In genomic region chr9:46395156-46395765, GRCm38 (mm10) we compare ENCODE assay signal across 29 mouse cellular contexts.
DNase-seq lines count a peak whose midpoint lies in the region; ATAC-seq and TF ChIP-seq lines count a peak whose summit lies in the region.
"Had no signal": no experiment of that assay in that cellular context is flagged by ENCODE, and none has a peak within 500 bp of the region (broad histone marks: within the 10 kb centered on the region; RNA-seq: fewer than 3 reads in every experiment).

No protein-coding gene starts in this region.

- no peak overlapping the region for H3K9ac ChIP-seq in embryonic facial prominence, embryonic 14.5 days (ENCODE audit: low read depth, low read length)
- H3K9ac ChIP-seq in forebrain, embryonic 16.5 days (replicated peaks; ENCODE audit: low read depth, low read length), result no peak overlapping the region
- H3K9ac ChIP-seq in forebrain, embryonic 12.5 days, result no peak overlapping the region
- H3K9ac ChIP-seq: embryonic facial prominence, embryonic 15.5 days; heart, embryonic 13.5 days; hindbrain, embryonic 14.5 days had no signal

- DNase-seq in embryonic facial prominence, embryonic 14.5 days (ENCODE audit: low spot score), result no peak
- DNase-seq in embryonic facial prominence, embryonic 10.5 days (ENCODE audit: low spot score), result no peak
- peak in 1 of 2 experiments; percentile 45 for DNase-seq in layer of hippocampus, adult 2 months (ENCODE audit: low spot score in 2 of 2)
- DNase-seq in layer of hippocampus, postnatal 25 days (ENCODE audit: extremely low spot score in 1 of 2, low spot score in 1 of 2), result no peak
- DNase-seq in brain, embryonic 14.5 days (ENCODE audit: low read depth), result peak; percentile 62
- DNase-seq in lung, adult 18-20 months, result no peak
- DNase-seq: adrenal gland, postnatal 10 days; adrenal gland, postnatal 36 days; cerebellum, adult 11-12 months; cerebellum, adult 8-10 months; cerebellum, postnatal 10 days; cerebellum, postnatal 36 days; embryo, embryonic 11 days; gastrocnemius, postnatal 10 days; gastrocnemius, postnatal 36 days; heart, adult 2 months; heart, postnatal 14 days; heart, postnatal 4 days had no signal

- H3K27ac ChIP-seq in embryonic facial prominence, embryonic 14.5 days (replicated peaks; ENCODE audit: low read depth, low read length), result no peak overlapping the region
- no peak overlapping the region for H3K27ac ChIP-seq in embryonic facial prominence, embryonic 10.5 days (replicated peaks)
- no peak overlapping the region for H3K27ac ChIP-seq in forebrain, embryonic 16.5 days (ENCODE audit: low read length)
- no peak overlapping the region for H3K27ac ChIP-seq in forebrain, embryonic 12.5 days
- peak overlapping the region; percentile 39; the same call in 1 of the 2 replicates for H3K27ac ChIP-seq in layer of hippocampus, adult 2 months
- H3K27ac ChIP-seq: embryonic facial prominence, embryonic 15.5 days; heart, adult 2 months; heart, embryonic 10.5 days; heart, embryonic 13.5 days; hindbrain, embryonic 14.5 days; hindbrain, postnatal 0 days had no signal

- no peak for TF ChIP-seq POLR2A in brain, embryonic 14.5 days (IDR thresholded peaks at IDR 0.05; ENCODE audit: borderline replicate concordance, extremely low read depth, insufficient read depth, insufficient read length, poor library complexity, severe bottlenecking)

- H3K27me3 ChIP-seq in embryonic facial prominence, embryonic 14.5 days (replicated peaks; ENCODE audit: control insufficient read depth, insufficient read depth, low read length), result peaks cover 14% of the 10 kb centered on the region
- H3K27me3 ChIP-seq in embryonic facial prominence, embryonic 10.5 days (replicated peaks; ENCODE audit: low read depth, poor library complexity, severe bottlenecking), result peaks cover 74% of the 10 kb centered on the region
- no peaks in the 10 kb centered on the region for H3K27me3 ChIP-seq in forebrain, embryonic 16.5 days (replicated peaks; ENCODE audit: control insufficient read depth, insufficient read depth, low read length)
- H3K27me3 ChIP-seq in forebrain, embryonic 12.5 days, result peaks cover 50% of the 10 kb centered on the region

- 0 out of 2 replicates have a peak, but pooled peaks cover 4% of the 10 kb centered on the region for H3K4me1 ChIP-seq in embryonic facial prominence, embryonic 14.5 days (ENCODE audit: control insufficient read depth, insufficient read depth, low read length)
- H3K4me1 ChIP-seq in embryonic facial prominence, embryonic 10.5 days, result peaks cover 11% of the 10 kb centered on the region; the same call in 1 of the 2 replicates
- H3K4me1 ChIP-seq in forebrain, embryonic 16.5 days (replicated peaks; ENCODE audit: control insufficient read depth, insufficient read depth, low read length), result peaks cover 30% of the 10 kb centered on the region
- H3K4me1 ChIP-seq in forebrain, embryonic 12.5 days, result peaks cover 29% of the 10 kb centered on the region
- H3K4me1 ChIP-seq: heart, embryonic 13.5 days had no signal

- H3K9me3 ChIP-seq in embryonic facial prominence, embryonic 14.5 days (ENCODE audit: control insufficient read depth, low read length), result no peaks in the 10 kb centered on the region
- no peaks in the 10 kb centered on the region for H3K9me3 ChIP-seq in embryonic facial prominence, embryonic 10.5 days
- no peaks in the 10 kb centered on the region for H3K9me3 ChIP-seq in forebrain, embryonic 16.5 days (ENCODE audit: control insufficient read depth, low read length)
- no peaks in the 10 kb centered on the region for H3K9me3 ChIP-seq in forebrain, embryonic 12.5 days
- H3K9me3 ChIP-seq: embryonic facial prominence, embryonic 15.5 days; heart, embryonic 10.5 days; heart, embryonic 13.5 days had no signal

- H3K4me3 ChIP-seq in embryonic facial prominence, embryonic 14.5 days (ENCODE audit: low read depth, low read length), result no peak overlapping the region
- no peak overlapping the region for H3K4me3 ChIP-seq in embryonic facial prominence, embryonic 10.5 days
- H3K4me3 ChIP-seq in forebrain, embryonic 16.5 days (replicated peaks; ENCODE audit: low read length), result no peak overlapping the region
- no peak overlapping the region for H3K4me3 ChIP-seq in forebrain, embryonic 12.5 days (replicated peaks)
- H3K4me3 ChIP-seq in layer of hippocampus, adult 2 months, result no peak overlapping the region
- H3K4me3 ChIP-seq: embryonic facial prominence, embryonic 15.5 days; heart, adult 2 months; heart, embryonic 10.5 days; heart, embryonic 13.5 days had no signal

- H3K4me2 ChIP-seq in embryonic facial prominence, embryonic 14.5 days (ENCODE audit: low read depth, low read length), result 0 out of 2 replicates have a peak overlapping the region, but pooled peaks have one; percentile 14
- no peak overlapping the region for H3K4me2 ChIP-seq in forebrain, embryonic 16.5 days (ENCODE audit: low read length)
- no peak overlapping the region for H3K4me2 ChIP-seq in forebrain, embryonic 12.5 days
- H3K4me2 ChIP-seq: embryonic facial prominence, embryonic 15.5 days; heart, embryonic 13.5 days; hindbrain, embryonic 14.5 days had no signal

- TF ChIP-seq CTCF in layer of hippocampus, adult 2 months (conservative IDR thresholded peaks at IDR 0.05), result no peak
- no peak for TF ChIP-seq CTCF in brain, embryonic 14.5 days (IDR thresholded peaks at IDR 0.05; ENCODE audit: borderline replicate concordance, extremely low read depth, insufficient read depth, insufficient read length)

- no peak for ATAC-seq in embryonic facial prominence, embryonic 14.5 days (ENCODE audit: low read depth)
- peak; percentile 43; the same call in 1 of the 2 replicates for ATAC-seq in forebrain, embryonic 16.5 days
- ATAC-seq in forebrain, embryonic 12.5 days (ENCODE audit: low FRiP score), result no peak
- ATAC-seq: hindbrain, postnatal 0 days; inflammation-experienced regulatory T-cells, adult 6 months; intestine, embryonic 16.5 days; Patski had no signal

- no peaks in the 10 kb centered on the region for H3K36me3 ChIP-seq in embryonic facial prominence, embryonic 14.5 days (ENCODE audit: control insufficient read depth, insufficient read depth, low read length)
- no peaks in the 10 kb centered on the region for H3K36me3 ChIP-seq in embryonic facial prominence, embryonic 10.5 days (replicated peaks)
- no peaks in the 10 kb centered on the region for H3K36me3 ChIP-seq in forebrain, embryonic 16.5 days (ENCODE audit: control insufficient read depth, insufficient read depth)
- no peaks in the 10 kb centered on the region for H3K36me3 ChIP-seq in forebrain, embryonic 12.5 days (replicated peaks)
- H3K36me3 ChIP-seq: embryonic facial prominence, embryonic 15.5 days; G1E; heart, embryonic 10.5 days; heart, embryonic 13.5 days had no signal

- 43% methylated on average over 14 of the region's 14 CpGs for WGBS in embryonic facial prominence, embryonic 14.5 days
- 59% methylated on average over 14 of the region's 14 CpGs for WGBS in embryonic facial prominence, embryonic 10.5 days
- 38% methylated on average over 14 of the region's 14 CpGs for WGBS in forebrain, embryonic 16.5 days
- 60% methylated on average over 14 of the region's 14 CpGs for WGBS in forebrain, embryonic 12.5 days
